Mouse (Mus musculus): Measurements from ENCODE around the gene Cybrd1. TPM values are rescaled to one million over a fixed set of nuclear protein-coding genes. Genes with fewer than 3 reads are reported as not detected.

Cybrd1 gene
- polyA plus RNA-seq, 1 experiment from 2014 or later: 1.9 TPM

DNA sequence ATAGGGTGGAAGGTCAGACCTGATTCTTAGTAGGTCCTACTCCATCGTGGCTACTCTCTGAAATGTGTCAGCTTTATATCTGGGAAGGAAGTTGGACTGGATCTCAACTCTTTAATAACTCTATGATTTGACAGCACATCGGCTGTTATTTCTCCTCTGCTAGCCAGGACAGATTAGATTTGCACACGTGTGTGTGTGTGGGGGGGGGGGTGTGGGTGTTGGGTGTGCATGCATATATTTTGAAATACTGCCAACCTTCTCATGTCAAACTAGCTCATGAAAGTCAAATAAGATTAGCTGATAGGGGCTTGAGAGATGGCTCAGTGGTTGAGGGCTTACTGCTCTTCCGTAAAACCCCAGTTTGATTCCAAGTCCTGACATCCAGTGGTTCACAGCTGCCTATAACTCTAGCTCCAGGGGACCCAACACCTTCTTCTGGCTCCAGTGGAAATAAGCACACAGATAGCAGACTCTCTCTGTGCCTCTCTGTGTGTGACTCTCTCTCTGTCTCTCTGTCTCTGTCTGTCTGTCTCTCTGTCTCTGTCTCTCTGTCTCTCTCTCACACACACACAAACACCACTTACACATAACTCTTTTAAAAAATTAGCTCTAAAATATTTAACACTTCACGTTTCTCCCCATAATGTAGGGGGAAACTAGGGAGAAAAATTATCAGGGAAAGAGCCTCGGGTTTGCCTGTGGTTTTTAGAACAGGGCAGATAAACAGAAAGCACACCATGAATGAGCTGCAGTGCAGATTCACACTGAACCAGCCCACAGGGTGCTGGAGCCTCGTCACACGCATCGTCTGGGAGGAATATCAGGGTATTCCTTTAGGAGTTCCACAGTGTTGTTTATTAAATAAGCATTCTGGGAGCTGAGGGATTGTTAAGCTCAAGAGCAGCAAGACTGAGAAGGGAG is 58.9 kb downstream of the Cybrd1 start:
- H3K4me3 ChIP-seq: no peak overlapping the region
- WGBS: 48% methylated on average over 9 of the region's 9 CpGs
- H3K9ac ChIP-seq: no peak overlapping the region
- no peak overlapping the region for H3K27ac ChIP-seq (ENCODE audit: poor library complexity, severe bottlenecking)
- H3K36me3 ChIP-seq: no peaks in the 10 kb centered on the region
- peaks cover 6% of the 10 kb centered on the region; the same call in 1 of the 2 replicates for H3K4me1 ChIP-seq (replicated peaks)
- peaks cover 3% of the 10 kb centered on the region for H3K9me3 ChIP-seq (replicated peaks)
- H3K4me2 ChIP-seq: no peak overlapping the region
- H3K27me3 ChIP-seq (replicated peaks): no peaks in the 10 kb centered on the region
- no peak for ATAC-seq (ENCODE audit: insufficient number of reproducible peaks, low FRiP score)

- 34% methylated on average over 1 of the region's 1 CpGs for WGBS
- Histone ChIP-seq H3K9me3 (replicated peaks) (peaks cover 3% of the 10 kb centered on the region), H3K4me3 (no peak overlapping the region), H3K27ac (ENCODE audit: poor library complexity, severe bottlenecking) (no peak overlapping the region), H3K4me1 (replicated peaks) (peaks cover 6% of the 10 kb centered on the region; the same call in 1 of the 2 replicates), H3K27me3 (replicated peaks) (no peaks in the 10 kb centered on the region), H3K4me2 (no peak overlapping the region), H3K36me3 (no peaks in the 10 kb centered on the region), H3K9ac (no peak overlapping the region)
- no peak for ATAC-seq (ENCODE audit: insufficient number of reproducible peaks, low FRiP score)
Measured at GRCm38 (mm10) chr2:71177250-71177615, 59.5 kb downstream of the Cybrd1 start.

GRCm38 (mm10) chr2:71177760-71178159 is 60.0 kb downstream of the Cybrd1 start:
- no peak for ATAC-seq (ENCODE audit: insufficient number of reproducible peaks, low FRiP score)
- Histone ChIP-seq H3K9me3 (replicated peaks) (peaks cover 3% of the 10 kb centered on the region), H3K4me1 (replicated peaks) (peaks cover 6% of the 10 kb centered on the region; the same call in 1 of the 2 replicates), H3K4me3 (no peak overlapping the region), H3K27ac (ENCODE audit: poor library complexity, severe bottlenecking) (no peak overlapping the region), H3K9ac (no peak overlapping the region), H3K4me2 (no peak overlapping the region), H3K27me3 (replicated peaks) (no peaks in the 10 kb centered on the region), H3K36me3 (no peaks in the 10 kb centered on the region)
- 92% methylated on average over 1 of the region's 1 CpGs for WGBS

DNA sequence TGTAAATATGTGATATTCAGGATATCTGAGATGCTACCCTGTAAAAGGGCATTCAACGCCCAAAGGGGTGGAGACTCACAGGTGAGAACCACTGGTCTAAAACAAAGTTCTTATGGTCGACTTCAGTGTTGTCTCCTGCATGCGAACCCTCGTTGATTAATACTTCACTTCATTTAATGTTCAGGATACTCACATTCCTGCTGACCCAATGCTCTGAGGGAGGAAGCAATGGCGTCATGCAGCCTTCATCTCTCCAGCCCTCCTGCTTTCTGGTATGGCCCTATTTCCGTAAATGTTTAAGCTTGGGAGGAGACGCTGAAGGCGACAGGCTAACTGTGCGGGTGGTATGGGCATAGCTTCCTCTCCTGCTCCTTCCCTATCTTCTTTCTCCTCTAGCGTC is 62.0 kb downstream of the Cybrd1 start:
- Histone ChIP-seq H3K4me2 (no peak overlapping the region), H3K4me1 (replicated peaks) (peaks cover 6% of the 10 kb centered on the region; the same call in 1 of the 2 replicates), H3K9me3 (replicated peaks) (peaks cover 3% of the 10 kb centered on the region), H3K36me3 (no peaks in the 10 kb centered on the region), H3K9ac (no peak overlapping the region), H3K27me3 (replicated peaks) (no peaks in the 10 kb centered on the region), H3K4me3 (no peak overlapping the region), H3K27ac (ENCODE audit: poor library complexity, severe bottlenecking) (no peak overlapping the region)
- ATAC-seq (ENCODE audit: insufficient number of reproducible peaks, low FRiP score): no peak
- WGBS: 76% methylated on average over 10 of the region's 10 CpGs

- H3K4me1 ChIP-seq (replicated peaks): peaks cover 6% of the 10 kb centered on the region; the same call in 1 of the 2 replicates
- H3K27ac ChIP-seq (ENCODE audit: poor library complexity, severe bottlenecking): no peak overlapping the region
- no peaks in the 10 kb centered on the region for H3K27me3 ChIP-seq (replicated peaks)
- H3K9ac ChIP-seq: no peak overlapping the region
- WGBS: 51% methylated on average over 8 of the region's 8 CpGs
- H3K4me2 ChIP-seq: no peak overlapping the region
- no peak for ATAC-seq (ENCODE audit: insufficient number of reproducible peaks, low FRiP score)
- peaks cover 3% of the 10 kb centered on the region for H3K9me3 ChIP-seq (replicated peaks)
- H3K36me3 ChIP-seq: no peaks in the 10 kb centered on the region
- no peak overlapping the region for H3K4me3 ChIP-seq
Measured at GRCm38 (mm10) chr2:71180566-71181217, 63.0 kb downstream of the Cybrd1 start.

DNA sequence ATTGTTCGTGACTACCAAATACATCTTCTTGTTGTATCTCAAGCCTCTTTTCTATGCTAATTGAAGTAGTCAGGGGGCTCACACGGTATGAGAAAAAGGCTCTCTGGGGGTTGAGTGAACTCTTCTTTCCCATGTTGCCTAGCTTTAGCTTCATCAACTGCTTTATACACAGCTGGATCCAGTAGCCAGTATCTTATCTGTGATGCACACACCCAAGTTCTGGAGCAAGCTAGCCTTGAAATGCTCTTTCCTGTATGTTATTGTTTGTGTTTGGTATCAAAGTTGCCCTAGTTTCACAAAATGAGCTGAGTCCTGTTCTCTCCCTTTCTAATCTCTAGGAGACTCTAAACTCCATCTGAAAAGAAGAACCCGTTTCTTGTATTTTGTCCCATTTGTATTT is 70.2 kb downstream of the Cybrd1 start:
- Histone ChIP-seq H3K9ac (no peak overlapping the region), H3K27ac (ENCODE audit: poor library complexity, severe bottlenecking) (no peak overlapping the region), H3K27me3 (replicated peaks) (no peaks in the 10 kb centered on the region), H3K4me3 (no peak overlapping the region), H3K4me2 (no peak overlapping the region), H3K4me1 (replicated peaks) (peaks cover 13% of the 10 kb centered on the region), H3K36me3 (no peaks in the 10 kb centered on the region), H3K9me3 (replicated peaks) (no peaks in the 10 kb centered on the region)
- WGBS: 58% methylated on average over 3 of the region's 3 CpGs
- no peak for ATAC-seq (ENCODE audit: insufficient number of reproducible peaks, low FRiP score)

GRCm38 (mm10) chr2:71188861-71189260 is 71.1 kb downstream of the Cybrd1 start:
- WGBS: 60% methylated on average over 2 of the region's 2 CpGs

GRCm38 (mm10) chr2:71191391-71192194 is 73.9 kb downstream of the Cybrd1 start:
- Histone ChIP-seq H3K4me1 (replicated peaks) (peaks cover 18% of the 10 kb centered on the region), H3K9ac (no peak overlapping the region), H3K4me3 (0 out of 2 replicates have a peak overlapping the region, but pooled peaks have one; percentile 2), H3K9me3 (replicated peaks) (no peaks in the 10 kb centered on the region), H3K27me3 (replicated peaks) (no peaks in the 10 kb centered on the region), H3K27ac (ENCODE audit: poor library complexity, severe bottlenecking) (no peak overlapping the region), H3K36me3 (no peaks in the 10 kb centered on the region), H3K4me2 (peak overlapping the region; percentile 41)
- no peak for ATAC-seq (ENCODE audit: insufficient number of reproducible peaks, low FRiP score)
- WGBS: 29% methylated on average over 16 of the region's 16 CpGs

More at GRCm38 (mm10) chr2:71188861-71189260, 71.1 kb downstream of the Cybrd1 start:
- no peak for ATAC-seq (ENCODE audit: insufficient number of reproducible peaks, low FRiP score)
- Histone ChIP-seq H3K36me3 (no peaks in the 10 kb centered on the region), H3K4me2 (no peak overlapping the region), H3K4me3 (no peak overlapping the region), H3K27me3 (replicated peaks) (no peaks in the 10 kb centered on the region), H3K9ac (no peak overlapping the region), H3K9me3 (replicated peaks) (no peaks in the 10 kb centered on the region), H3K27ac (ENCODE audit: poor library complexity, severe bottlenecking) (no peak overlapping the region), H3K4me1 (replicated peaks) (peaks cover 13% of the 10 kb centered on the region)

DNA sequence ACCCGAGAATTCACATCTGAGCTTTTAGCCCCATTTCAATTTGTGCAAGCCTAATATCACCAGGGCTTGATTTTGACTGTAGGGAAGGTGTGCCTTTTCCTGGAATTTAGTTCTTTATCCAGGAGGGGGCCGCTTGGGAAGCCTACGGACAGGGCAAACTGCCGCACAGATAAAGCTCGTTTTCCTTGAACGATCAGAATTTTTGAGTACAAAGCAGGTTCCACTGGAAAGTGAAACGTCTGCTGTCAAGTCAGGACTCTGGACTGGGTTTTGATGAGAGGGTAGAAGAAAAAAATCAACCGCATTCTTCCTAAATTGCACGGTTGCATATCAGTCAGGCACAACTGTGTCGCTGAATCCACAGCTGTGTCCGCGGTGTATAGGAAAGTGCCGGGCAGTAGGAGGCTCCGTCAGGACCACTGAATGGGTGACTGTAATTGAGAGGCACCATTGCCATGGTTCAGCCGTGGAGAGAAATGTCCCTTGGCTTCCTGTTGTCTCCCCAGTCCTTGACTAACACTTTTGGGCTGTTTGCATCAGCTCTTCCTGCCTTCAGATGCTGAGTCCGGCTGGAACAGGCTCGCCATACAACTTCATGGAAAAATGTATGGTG is 74.6 kb downstream of the Cybrd1 start:
- no peak for ATAC-seq (ENCODE audit: insufficient number of reproducible peaks, low FRiP score)
- WGBS: 44% methylated on average over 17 of the region's 17 CpGs
- H3K36me3 ChIP-seq: no peaks in the 10 kb centered on the region
- H3K9me3 ChIP-seq (replicated peaks): no peaks in the 10 kb centered on the region
- H3K27me3 ChIP-seq (replicated peaks): no peaks in the 10 kb centered on the region
- peak overlapping the region; percentile 41 for H3K4me2 ChIP-seq
- H3K27ac ChIP-seq (ENCODE audit: poor library complexity, severe bottlenecking): no peak overlapping the region
- no peak overlapping the region for H3K9ac ChIP-seq
- 0 out of 2 replicates have a peak overlapping the region, but pooled peaks have one; percentile 2 for H3K4me3 ChIP-seq
- H3K4me1 ChIP-seq (replicated peaks): peaks cover 20% of the 10 kb centered on the region
